In the genomic region with DNA sequence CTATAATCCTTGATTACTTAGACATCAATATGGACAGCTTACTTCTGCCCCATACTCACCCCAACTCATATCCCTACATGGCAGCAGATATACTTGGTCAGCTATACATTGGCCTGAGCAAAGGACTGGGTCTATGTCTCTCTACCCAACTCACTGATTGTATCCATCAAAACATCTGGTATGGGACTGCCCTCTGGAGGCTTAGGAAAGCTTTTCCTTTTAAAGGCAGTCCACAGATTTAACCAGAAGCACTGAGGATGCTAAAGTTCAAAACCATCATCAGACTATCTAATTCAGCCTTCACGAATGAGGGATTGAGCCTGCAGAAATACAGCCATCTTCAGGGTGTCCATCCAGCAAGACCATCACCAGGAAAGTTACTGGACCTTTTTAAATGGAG, we compare ENCODE assay signal across 28 mouse cellular contexts. TPM values are rescaled to one million over a fixed set of nuclear protein-coding genes. Genes with fewer than 3 reads are reported as not detected.
DNase-seq lines count a peak whose midpoint lies in the region; ATAC-seq and TF ChIP-seq lines count a peak whose summit lies in the region.
"Had no signal": no experiment of that assay in that cellular context is flagged by ENCODE, and none has a peak within 500 bp of the region (broad histone marks: within the 10 kb centered on the region; RNA-seq: fewer than 3 reads in every experiment).

No protein-coding gene starts in this region.

- no peaks in the 10 kb centered on the region for H3K4me1 ChIP-seq in hindbrain, postnatal 0 days (ENCODE audit: insufficient read depth, low read length)
- no peaks in the 10 kb centered on the region for H3K4me1 ChIP-seq in hindbrain, embryonic 16.5 days (ENCODE audit: control insufficient read depth, insufficient read depth, low read depth, low read length)
- H3K4me1 ChIP-seq: embryonic facial prominence, embryonic 12.5 days; forebrain, embryonic 12.5 days; heart, embryonic 12.5 days; hindbrain, embryonic 12.5 days; limb, embryonic 13.5 days; liver, embryonic 13.5 days; midbrain, embryonic 13.5 days; neural tube, embryonic 13.5 days had no signal

- H3K4me3 ChIP-seq in hindbrain, postnatal 0 days (ENCODE audit: low read length), result no peak overlapping the region
- H3K4me3 ChIP-seq in hindbrain, embryonic 16.5 days (ENCODE audit: low read length), result no peak overlapping the region
- no peak overlapping the region for H3K4me3 ChIP-seq in layer of hippocampus, adult 2 months
- H3K4me3 ChIP-seq: embryonic facial prominence, embryonic 12.5 days; forebrain, embryonic 12.5 days; heart, embryonic 12.5 days; hindbrain, embryonic 12.5 days; limb, embryonic 13.5 days; liver, embryonic 13.5 days; midbrain, embryonic 13.5 days; myocyte; neural tube, embryonic 13.5 days had no signal

- no peak for ATAC-seq in hindbrain, postnatal 0 days
- no peak for ATAC-seq in hindbrain, embryonic 16.5 days
- ATAC-seq in Patski, result no peak
- no peak for ATAC-seq in monocyte, adult 5-6 weeks (replicated peaks; ENCODE audit: insufficient number of reproducible peaks, low FRiP score, low TSS enrichment, poor library complexity, severe bottlenecking)
- no peak for ATAC-seq in megakaryocyte-erythroid progenitor cell, adult 5-6 weeks (replicated peaks; ENCODE audit: low FRiP score, low TSS enrichment, poor library complexity, severe bottlenecking)
- ATAC-seq: inflammation-experienced regulatory T-cells, adult 6 months; midbrain, embryonic 13.5 days had no signal

- H3K9ac ChIP-seq in hindbrain, postnatal 0 days (replicated peaks; ENCODE audit: low read length), result no peak overlapping the region
- no peak overlapping the region for H3K9ac ChIP-seq in hindbrain, embryonic 16.5 days (ENCODE audit: low read depth, low read length)
- H3K9ac ChIP-seq: embryonic facial prominence, embryonic 12.5 days; forebrain, embryonic 12.5 days; heart, embryonic 12.5 days; hindbrain, embryonic 12.5 days; limb, embryonic 13.5 days; liver, embryonic 13.5 days; lung, embryonic 14.5 days; midbrain, embryonic 13.5 days; neural tube, embryonic 13.5 days had no signal

- H3K4me2 ChIP-seq in hindbrain, postnatal 0 days (ENCODE audit: low read depth, low read length), result no peak overlapping the region
- H3K4me2 ChIP-seq in hindbrain, embryonic 16.5 days (ENCODE audit: low read length), result no peak overlapping the region
- H3K4me2 ChIP-seq: embryonic facial prominence, embryonic 12.5 days; forebrain, embryonic 12.5 days; heart, embryonic 12.5 days; hindbrain, embryonic 12.5 days; limb, embryonic 13.5 days; liver, embryonic 13.5 days; lung, embryonic 14.5 days; midbrain, embryonic 13.5 days; neural tube, embryonic 13.5 days had no signal

- H3K27ac ChIP-seq in hindbrain, postnatal 0 days, result no peak overlapping the region
- H3K27ac ChIP-seq in hindbrain, embryonic 16.5 days (ENCODE audit: low read depth, low read length), result no peak overlapping the region
- no peak overlapping the region for H3K27ac ChIP-seq in layer of hippocampus, adult 2 months
- H3K27ac ChIP-seq: embryonic facial prominence, embryonic 12.5 days; forebrain, embryonic 12.5 days; hindbrain, embryonic 12.5 days; limb, embryonic 13.5 days; liver, embryonic 13.5 days; midbrain, embryonic 13.5 days; neural tube, embryonic 13.5 days had no signal

- POLR2A ChIA-PET in Patski (lab: Charles Lee), result no interaction called here

- no peak for DNase-seq in hindbrain, postnatal 0 days (ENCODE audit: low spot score)
- DNase-seq in layer of hippocampus, adult 2 months (ENCODE audit: low spot score in 2 of 2), result no peak
- no peak for DNase-seq in layer of hippocampus, adult 11-12 months (ENCODE audit: low spot score)
- DNase-seq in Patski (ENCODE audit: low read depth, low spot score), result no peak
- DNase-seq: adrenal gland, postnatal 36 days; cerebellum, postnatal 10 days; heart, postnatal 14 days; kidney, adult 8-10 months; liver, embryonic 13.5 days; lung, embryonic 14.5 days; retina, postnatal 1 day; right cerebral cortex, postnatal 25 days; spleen, adult 18-20 months had no signal

- no peaks in the 10 kb centered on the region for H3K36me3 ChIP-seq in hindbrain, postnatal 0 days (ENCODE audit: insufficient read depth, low read length)
- no peaks in the 10 kb centered on the region for H3K36me3 ChIP-seq in hindbrain, embryonic 16.5 days (ENCODE audit: control insufficient read depth, insufficient read depth, low read length)
- H3K36me3 ChIP-seq: embryonic facial prominence, embryonic 12.5 days; forebrain, embryonic 12.5 days; heart, embryonic 12.5 days; hindbrain, embryonic 12.5 days; limb, embryonic 13.5 days; liver, embryonic 13.5 days; midbrain, embryonic 13.5 days; neural tube, embryonic 13.5 days had no signal

- WGBS in hindbrain, postnatal 0 days, result 71% methylated on average over 1 of the region's 1 CpGs
- WGBS in hindbrain, embryonic 16.5 days, result 60% methylated on average over 1 of the region's 1 CpGs

- CTCF ChIA-PET in Patski (lab: Charles Lee), result interaction anchor here (0.8 to 1.1 kb wide), 2 partner anchors 11 to 167 kb away, joined by 3 read pairs; no protein-coding TSS in a partner anchor

- in situ Hi-C loops in Patski (cut with MboI; ENCODE audit: low pct_unique_long_range_greater_than_20kb), result no loop called here

- H3K27me3 ChIP-seq in hindbrain, postnatal 0 days (ENCODE audit: insufficient read depth, low read length), result no peaks in the 10 kb centered on the region
- H3K27me3 ChIP-seq in hindbrain, embryonic 16.5 days (replicated peaks; ENCODE audit: control insufficient read depth, insufficient read depth, low read length), result no peaks in the 10 kb centered on the region
- H3K27me3 ChIP-seq in Patski, result no peaks in the 10 kb centered on the region
- H3K27me3 ChIP-seq: embryonic facial prominence, embryonic 12.5 days; forebrain, embryonic 12.5 days; heart, embryonic 12.5 days; hindbrain, embryonic 12.5 days; limb, embryonic 13.5 days; liver, embryonic 13.5 days; midbrain, embryonic 13.5 days; neural tube, embryonic 13.5 days had no signal

- no peaks in the 10 kb centered on the region for H3K9me3 ChIP-seq in hindbrain, postnatal 0 days (ENCODE audit: low read length)
- H3K9me3 ChIP-seq in hindbrain, embryonic 16.5 days (ENCODE audit: control insufficient read depth, low read length), result no peaks in the 10 kb centered on the region
- H3K9me3 ChIP-seq: embryonic facial prominence, embryonic 12.5 days; forebrain, embryonic 12.5 days; heart, embryonic 12.5 days; hindbrain, embryonic 12.5 days; limb, embryonic 13.5 days; liver, embryonic 13.5 days; midbrain, embryonic 13.5 days; neural tube, embryonic 13.5 days had no signal

- peak; percentile 17; the same call in 1 of the 2 replicates for TF ChIP-seq CTCF in hindbrain, postnatal 0 days (IDR thresholded peaks at IDR 0.05; ENCODE audit: low read depth)
- TF ChIP-seq CTCF in layer of hippocampus, adult 2 months (conservative IDR thresholded peaks at IDR 0.05), result peak; percentile 33; the same call in 1 of the 2 replicates
- peak; percentile 31 for TF ChIP-seq CTCF in Patski (IDR thresholded peaks at IDR 0.05)

RNA-seq across cellular contexts. Expression of gene Spag17, which starts 20.5 kb away (rescaled TPM):
- 0.04 and 0.26 TPM in 2 replicates for total RNA-seq in hindbrain, postnatal 0 days (2014; rRNA removed)
- 0.95 TPM in 2 replicates for polyA plus RNA-seq in hindbrain, postnatal 0 days (2015; fragmentation: Nextera tagmentation; extraction: Ambion mirVana)
- polyA plus RNA-seq in hindbrain, embryonic 16.5 days (2015; fragmentation: Nextera tagmentation; extraction: Ambion mirVana), result 0.75 and 0.81 TPM in 2 replicates
- total RNA-seq in layer of hippocampus, adult 2 months (2021), result under 1 TPM; 0.36 to 0.59 TPM
- polyA plus RNA-seq in Patski (2021), result 0.06 TPM
- 0.10 to 0.53 TPM in 2 of 3 replicates, not detected in the other for total RNA-seq in monocyte, adult 5-6 weeks (2017)
- not detected in 2 replicates for total RNA-seq in megakaryocyte-erythroid progenitor cell, adult 5-6 weeks (2014; fragmentation: Nextera tagmentation)
- total RNA-seq in megakaryocyte-erythroid progenitor cell, adult 5-6 weeks (2017), result not detected in 2 replicates
- total RNA-seq: adrenal gland, adult 18-20 months; adrenal gland, postnatal 36 days; granulocyte monocyte progenitor cell, adult 5-6 weeks; megakaryocyte, adult 5-6 weeks had no signal
- polyA plus RNA-seq: inflammation-experienced regulatory T-cells, adult 6 months; myocyte had no signal
